Mouse (Mus musculus) kidney, adult 18-20 months (tissue): ENCODE measurements at regions not wholly inside any gene's neighbourhood (a gene's known extent, or its start where the extent isn't known, plus 50 kb on each side); places are given as distances from the start of the nearest gene placed in this dataset.
A peak's percentile ranks its signal among the peaks of the same experiment; 100 is the strongest.

Source experiments
- DNase-seq: peaks from one replicate; pipeline ENCODE4 v3.0.0; 2021

DNA sequence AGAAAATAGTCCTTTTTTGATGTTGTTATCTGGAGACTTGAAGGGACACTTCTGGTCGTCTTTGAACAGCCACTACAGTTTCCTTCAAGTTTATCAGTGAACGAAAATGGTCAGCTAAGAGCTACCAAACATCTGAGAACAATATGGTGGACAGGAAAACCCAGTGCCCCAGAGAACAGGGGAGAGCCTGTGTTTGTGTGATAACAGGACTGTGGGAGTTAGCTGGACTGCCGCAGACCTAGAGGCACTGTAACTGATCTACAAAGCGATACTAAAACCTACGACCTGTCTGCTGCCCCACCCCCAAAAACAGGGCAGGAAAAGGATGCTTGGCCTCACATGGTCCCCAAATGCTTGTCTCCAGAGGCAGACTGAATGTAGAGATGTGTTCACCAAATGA lies 175.5 kb downstream of the Mreg start:
- DNase-seq, result no peak

GRCm38 (mm10) chr1:72036141-72036540 lies 176.0 kb downstream of the Mreg start:
- no peak for DNase-seq

GRCm38 (mm10) chr1:72033941-72034340 lies 178.2 kb downstream of the Mreg start:
- DNase-seq, result no peak

DNA sequence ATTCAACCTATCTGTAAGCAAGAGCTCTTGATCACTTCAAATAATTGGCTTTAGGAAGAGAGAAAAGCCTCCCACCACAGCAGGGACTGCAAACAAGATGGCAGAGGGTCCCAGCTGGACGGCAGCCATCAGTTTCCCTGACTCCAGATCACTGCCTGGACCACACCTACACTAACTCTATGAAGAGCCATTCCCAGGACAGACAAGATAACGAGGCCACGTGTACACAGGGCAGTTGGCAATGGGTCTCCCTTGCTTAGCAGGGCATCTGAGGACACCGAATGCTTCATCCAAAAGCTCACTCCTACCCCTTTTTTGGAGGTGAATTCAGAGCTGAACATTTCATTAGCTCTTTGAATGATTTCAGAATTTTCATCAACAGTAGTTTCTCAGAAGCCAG lies 179.9 kb downstream of the Mreg start:
- no peak for DNase-seq

- no peak for DNase-seq
These were observed 181.2 kb downstream of the Mreg start for GRCm38 (mm10) chr1:72030763-72031405.

DNA sequence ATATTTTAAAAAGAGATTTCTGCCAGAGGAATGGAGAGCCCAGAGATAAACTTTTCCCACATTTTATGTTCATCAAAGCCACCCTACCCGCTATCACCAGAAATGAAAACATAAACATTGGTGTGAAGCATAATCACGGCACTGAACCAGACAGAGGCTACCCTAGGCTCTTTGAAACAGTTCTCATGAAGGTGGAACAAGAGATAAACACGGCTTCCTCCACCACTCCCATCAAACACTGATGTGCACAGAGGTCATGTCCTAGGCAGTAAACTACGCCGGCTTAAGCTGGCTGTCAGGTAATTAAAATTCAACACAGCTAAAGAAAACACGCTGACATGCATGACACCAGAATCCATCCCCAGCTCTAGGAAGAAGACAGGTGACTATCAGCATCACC lies 182.5 kb downstream of the Mreg start:
- no peak for DNase-seq

GRCm38 (mm10) chr1:72026861-72027260 lies 185.2 kb downstream of the Mreg start:
- DNase-seq, result peak; percentile 21

DNA sequence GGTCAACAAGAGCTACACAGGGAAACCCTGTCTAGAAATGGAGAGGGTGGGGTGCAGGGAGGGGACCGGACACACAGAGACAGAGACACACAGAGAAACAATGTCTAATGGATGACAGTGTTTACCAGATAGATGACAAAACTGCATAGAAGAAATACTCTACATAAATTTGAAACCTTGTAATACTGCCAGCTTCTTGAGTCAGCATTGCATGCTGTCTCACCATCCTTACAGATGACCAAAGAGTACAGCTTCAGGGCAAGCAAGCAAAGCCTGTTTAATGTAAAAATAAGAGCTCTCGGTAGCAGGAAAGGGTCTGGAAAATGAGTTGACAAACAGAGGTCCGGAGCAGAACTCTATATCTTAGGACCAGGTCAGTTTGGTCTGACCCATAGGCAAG lies 189.5 kb downstream of the Mreg start:
- DNase-seq, result no peak

GRCm38 (mm10) chr1:72018479-72019222 lies 193.5 kb downstream of the Mreg start:
- no peak for DNase-seq

DNA sequence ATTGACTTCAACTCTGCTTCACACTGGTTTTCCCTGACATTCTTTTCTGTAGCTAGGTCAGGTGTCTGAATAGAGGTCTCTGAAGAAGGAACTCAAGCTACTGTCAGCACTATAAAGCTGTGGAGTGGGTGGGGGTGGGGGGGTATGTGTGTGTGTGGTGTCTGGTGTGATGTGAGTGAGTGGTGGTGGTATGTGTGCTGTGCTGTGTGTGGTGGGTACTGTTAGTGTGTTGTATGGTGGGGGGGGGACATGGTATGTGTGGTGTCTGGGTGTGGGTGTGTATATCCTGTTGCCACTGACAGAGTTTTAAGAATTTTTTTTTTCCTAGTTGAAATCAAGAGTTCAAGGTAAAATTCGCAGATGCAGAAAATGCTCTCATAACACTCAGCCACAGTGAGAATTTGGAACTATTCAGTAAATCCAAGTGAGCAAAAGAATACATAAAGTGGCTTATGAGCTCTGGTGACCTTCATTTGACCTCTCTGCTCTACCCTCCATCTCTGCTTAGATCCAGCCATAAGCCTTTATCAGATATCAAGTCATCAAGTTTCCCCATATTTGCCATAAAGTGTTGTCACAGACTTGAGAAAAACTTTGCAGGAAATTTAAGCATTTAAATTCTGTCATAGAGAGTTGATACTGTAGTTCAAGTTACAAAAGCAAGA lies 194.2 kb downstream of the Mreg start:
- no peak for DNase-seq

GRCm38 (mm10) chr1:72015471-72015870 lies 196.6 kb downstream of the Mreg start:
- DNase-seq, result no peak

- peak; percentile 20 for DNase-seq
These were observed 197.5 kb downstream of the Mreg start for GRCm38 (mm10) chr1:72014580-72014979.

GRCm38 (mm10) chr1:72013863-72014262 lies 198.2 kb downstream of the Mreg start:
- DNase-seq, result no peak

DNA sequence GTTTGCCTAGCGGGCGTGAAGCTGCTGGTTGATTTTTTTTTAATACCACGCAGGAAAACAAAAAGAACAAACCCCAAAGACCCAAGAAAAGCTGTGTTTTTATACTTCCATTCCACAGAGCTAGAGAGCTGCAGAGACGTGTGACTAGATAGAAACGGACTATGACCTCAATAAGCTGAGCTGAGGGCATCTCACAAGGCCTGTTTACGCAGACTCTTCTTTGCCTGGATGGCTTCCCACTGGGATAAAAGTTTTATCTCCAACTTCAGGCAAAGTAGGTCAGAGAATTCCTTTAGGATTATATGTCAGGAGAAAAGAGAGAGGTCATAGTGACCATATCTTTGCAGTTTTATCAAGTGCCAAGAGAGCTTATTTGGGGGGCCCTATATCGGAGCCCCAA lies 199.4 kb downstream of the Mreg start:
- peak; percentile 21 for DNase-seq

- DNase-seq, result peak; percentile 20
These were observed 202.7 kb downstream of the Mreg start for GRCm38 (mm10) chr1:72009270-72009928.

DNA sequence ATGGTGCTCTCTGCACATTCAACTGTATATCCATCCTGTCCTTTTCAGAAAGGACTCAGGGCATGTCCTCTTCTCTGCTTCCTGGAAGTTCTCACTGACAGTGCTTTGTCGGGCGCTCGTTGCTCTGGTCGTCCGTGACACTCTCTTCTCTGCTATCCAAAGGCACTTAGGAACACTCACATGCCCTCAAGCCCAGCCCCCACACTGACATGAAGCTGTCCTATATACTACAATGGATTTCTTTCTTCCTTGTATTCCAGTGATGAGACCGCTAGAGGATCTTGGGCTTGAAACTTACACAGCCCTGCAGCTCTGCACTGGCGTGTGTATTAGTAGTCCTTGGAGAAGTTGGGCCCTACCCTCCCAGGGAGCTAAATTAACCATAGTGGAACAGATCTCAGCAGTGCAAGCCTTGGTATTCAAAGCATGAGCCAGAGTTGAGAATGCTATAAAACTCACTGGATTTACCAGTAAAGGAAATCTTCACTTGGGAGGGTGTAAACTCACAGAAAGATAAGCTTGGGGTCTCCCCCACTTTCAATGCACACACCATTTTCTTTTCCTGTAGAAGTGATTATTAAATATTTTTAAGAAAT lies 205.3 kb downstream of the Mreg start:
- no peak for DNase-seq

- DNase-seq, result no peak
These were observed 206.2 kb downstream of the Mreg start for GRCm38 (mm10) chr1:72005956-72006355.

- no peak for DNase-seq
These were observed 206.6 kb downstream of the Mreg start for GRCm38 (mm10) chr1:72005550-72005949.

GRCm38 (mm10) chr1:72003424-72004278 lies 208.5 kb downstream of the Mreg start:
- DNase-seq, result no peak

GRCm38 (mm10) chr1:72002471-72003116 lies 209.5 kb downstream of the Mreg start:
- DNase-seq, result no peak

GRCm38 (mm10) chr1:72000741-72001140 lies 211.4 kb downstream of the Mreg start:
- no peak for DNase-seq

DNA sequence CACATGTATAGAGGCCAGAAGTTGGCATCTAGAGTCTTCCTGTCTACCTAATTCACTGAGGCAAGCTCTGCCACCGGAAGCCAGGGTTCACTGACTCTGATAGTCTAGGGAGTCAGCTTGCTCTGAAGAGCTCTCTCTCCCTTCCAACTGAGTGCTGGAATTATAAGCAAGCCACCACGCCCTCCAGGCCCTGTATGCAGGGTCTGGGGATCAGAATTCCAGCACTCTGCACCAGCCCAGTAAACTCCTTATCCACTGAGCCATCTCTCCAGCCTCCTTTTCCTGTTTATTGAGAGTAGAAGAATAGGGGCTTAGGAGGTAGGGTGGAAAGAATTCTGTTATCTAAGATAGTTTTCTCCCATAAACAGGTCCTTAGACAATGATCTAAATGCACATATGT lies 215.3 kb downstream of the Mreg start:
- DNase-seq, result no peak
